8 mouse cellular contexts compared by ENCODE assay signal in the genomic region with DNA sequence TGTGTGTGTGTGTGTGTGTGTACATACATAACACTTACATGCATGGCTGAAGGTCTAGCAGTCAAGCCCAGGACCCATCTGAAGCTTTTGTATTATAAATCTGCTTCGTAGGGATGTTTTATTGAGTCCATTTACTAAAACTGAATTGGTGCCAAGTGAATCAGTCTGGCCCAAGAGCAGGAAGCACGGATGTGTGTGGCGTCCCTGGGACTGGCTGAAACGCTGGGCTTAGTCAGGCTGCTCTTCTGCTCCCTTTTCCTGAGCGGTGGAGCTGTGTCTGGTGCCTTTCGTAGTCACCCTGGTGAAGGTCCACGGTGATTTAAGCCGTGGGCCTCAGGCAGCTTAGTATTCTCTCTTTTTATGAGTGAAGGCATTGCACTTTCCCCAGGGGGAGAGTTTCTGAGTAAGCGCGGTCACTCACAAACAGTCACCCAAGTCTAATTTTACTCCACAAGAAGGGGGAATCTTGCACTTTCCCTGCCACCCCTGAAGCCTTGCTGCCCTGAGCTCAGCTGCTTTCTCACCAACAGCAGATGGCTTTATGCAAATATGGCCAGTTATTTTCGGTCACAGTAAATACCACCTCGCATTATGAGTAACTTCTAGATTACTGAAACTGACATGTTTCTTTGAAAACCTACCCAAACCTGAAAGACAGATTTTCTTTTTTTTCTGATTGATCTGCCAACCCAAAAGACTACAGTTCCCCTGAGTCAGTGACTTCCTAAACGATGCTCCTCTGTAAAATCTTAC.
DNase-seq lines count a peak whose midpoint lies in the region; ATAC-seq and TF ChIP-seq lines count a peak whose summit lies in the region.

No protein-coding gene starts in this region.

- peak; percentile 16 to 17 for DNase-seq in cerebellum, adult 18-20 months
- DNase-seq in cerebellum, postnatal 4 days (ENCODE audit: low spot score in 2 of 2) = no peak
- DNase-seq in kidney, postnatal 0 days (ENCODE audit: low spot score) = peak; percentile 77
- no peak for DNase-seq in kidney, adult 11 months
- peak; percentile 57 to 58 for DNase-seq in adrenal gland, postnatal 36 days
- peak; percentile 38 for DNase-seq in kidney, postnatal 10 days

- H3K9ac ChIP-seq in kidney, postnatal 0 days (ENCODE audit: low read depth, low read length) = no peak overlapping the region

- H3K4me3 ChIP-seq in kidney, postnatal 0 days (replicated peaks; ENCODE audit: low read depth, low read length) = no peak overlapping the region

- H3K4me2 ChIP-seq in kidney, postnatal 0 days (ENCODE audit: low read length) = no peak overlapping the region

- H3K27ac ChIP-seq in kidney, postnatal 0 days = peak overlapping the region; percentile 36; the same call in 1 of the 2 replicates

- H3K36me3 ChIP-seq in kidney, postnatal 0 days (ENCODE audit: insufficient read depth, low read length) = 0 out of 2 replicates have a peak, but pooled peaks cover 4% of the 10 kb centered on the region

- 54% methylated on average over 13 of the region's 13 CpGs for WGBS in kidney, postnatal 0 days

- H3K27me3 ChIP-seq in kidney, postnatal 0 days (ENCODE audit: insufficient read depth, low read length) = no peaks in the 10 kb centered on the region

- no peaks in the 10 kb centered on the region for H3K4me1 ChIP-seq in kidney, postnatal 0 days (replicated peaks; ENCODE audit: insufficient read depth, low read length)

- no peak for ATAC-seq in kidney, postnatal 0 days (replicated peaks; ENCODE audit: low FRiP score, low read depth)
- no peak for ATAC-seq in CD4-positive, CD25-positive, alpha-beta regulatory T cell, adult 4 months
- ATAC-seq in megakaryocyte, adult 5-6 weeks (ENCODE audit: poor library complexity, severe bottlenecking) = no peak

- TF ChIP-seq CTCF in kidney, postnatal 0 days (IDR thresholded peaks at IDR 0.05; ENCODE audit: low read depth) = no peak

- no peaks in the 10 kb centered on the region for H3K9me3 ChIP-seq in kidney, postnatal 0 days (replicated peaks; ENCODE audit: low read length)

Comparison
In these comparisons a context has a peak if more than half of its experiments do, and no peak if none do; other contexts are left out.
1. DNase-seq: peak in cerebellum, adult 18-20 months (2 of 2), kidney, postnatal 0 days (single experiment), adrenal gland, postnatal 36 days (2 of 2) and kidney, postnatal 10 days (single experiment); none in cerebellum, postnatal 4 days (0 of 2) and kidney, adult 11 months (single experiment).